Mouse (Mus musculus): Measurements from ENCODE around the gene Maml2. TPM values are rescaled to one million over a fixed set of nuclear protein-coding genes. Genes with fewer than 3 reads are reported as not detected.
A peak's percentile ranks its signal among the peaks of the same experiment; 100 is the strongest.

The Maml2 gene
- polyA plus RNA-seq, 1 experiment from 2014 or later, result 6.5 TPM

DNA sequence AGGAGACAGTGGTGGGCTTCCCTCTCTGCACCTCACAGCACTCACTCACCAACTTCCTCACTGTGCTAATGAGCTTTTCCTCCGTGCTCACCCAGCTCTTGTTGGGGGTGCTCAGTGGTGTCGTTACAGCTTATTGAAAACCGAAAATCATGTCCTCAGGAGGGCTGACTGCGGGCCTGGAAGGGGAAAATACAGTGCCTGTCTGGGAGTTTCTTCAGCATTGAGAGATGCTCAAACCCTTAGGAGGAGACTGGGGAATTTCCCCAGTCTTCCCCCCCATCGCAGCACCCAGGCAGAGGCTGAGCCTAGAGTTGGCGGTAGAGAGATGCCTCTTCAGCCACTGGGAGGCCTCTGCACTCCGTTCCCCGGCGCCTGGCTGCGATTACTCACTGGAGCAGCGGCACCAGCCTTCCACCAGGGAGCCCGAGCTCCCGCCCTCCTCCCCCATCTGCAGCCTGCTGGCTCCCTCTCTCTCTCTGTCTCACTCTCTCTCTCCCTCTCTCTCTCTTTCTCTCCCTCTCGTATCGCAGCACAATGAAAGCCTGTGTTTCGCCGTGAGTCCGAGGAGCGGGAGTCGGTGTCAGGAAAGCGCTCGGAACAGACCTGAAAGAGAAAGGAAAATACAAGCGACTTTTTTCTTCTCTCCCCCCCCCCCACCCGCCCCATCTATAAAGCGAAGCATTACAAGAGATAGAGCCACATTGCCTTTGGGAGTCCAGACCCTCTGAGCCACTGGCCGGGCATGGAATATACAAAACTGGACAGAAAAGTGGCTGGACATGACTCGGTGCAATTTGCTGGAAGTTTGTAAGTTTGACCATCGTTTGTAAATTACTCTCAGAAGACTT, 1.3 kb upstream of the Maml2 start:
- WGBS, result under 1% methylated on average over 28 of the region's 28 CpGs
- H3K27ac ChIP-seq (ENCODE audit: low read depth), result peak overlapping the region; percentile 54
- peak; percentile 89 for ATAC-seq (replicated peaks; ENCODE audit: low FRiP score, low TSS enrichment, low read depth)

DNA sequence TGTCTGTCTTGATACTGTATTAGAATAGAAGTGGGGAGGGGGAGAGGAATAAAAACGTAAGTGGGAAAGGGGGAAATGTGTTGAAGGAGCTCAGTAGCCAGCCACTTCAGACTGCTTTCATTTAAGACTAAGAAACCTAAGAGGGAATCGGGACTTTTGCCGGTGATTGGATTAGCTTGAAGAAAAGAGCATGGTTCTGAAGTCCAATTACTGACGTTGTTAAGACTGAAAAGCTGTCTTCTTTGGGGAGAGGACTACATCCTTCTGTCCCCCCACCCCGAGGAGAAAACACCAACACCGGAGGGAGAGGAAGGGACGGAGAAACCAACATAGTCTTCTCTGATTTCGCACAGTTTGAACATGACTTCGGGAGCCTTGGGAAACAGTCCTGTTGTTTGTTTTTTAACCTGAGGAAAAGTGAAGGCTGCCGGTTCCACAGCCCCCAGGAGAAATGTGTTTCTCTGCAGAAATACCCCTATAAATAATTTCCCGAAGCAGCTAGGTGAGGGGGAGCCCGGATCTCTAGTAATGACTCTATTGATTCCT, 562 bp upstream of the Maml2 start:
- ATAC-seq (replicated peaks; ENCODE audit: low FRiP score, low TSS enrichment, low read depth), result no peak; the same call in 1 of the 2 replicates
- H3K9me3 ChIP-seq (ENCODE audit: control insufficient read depth, low read length), result no peaks in the 10 kb centered on the region
- no peaks in the 10 kb centered on the region for H3K27me3 ChIP-seq (replicated peaks; ENCODE audit: control insufficient read depth, insufficient read depth, low read length)
- H3K36me3 ChIP-seq (ENCODE audit: control insufficient read depth, insufficient read depth, low read length), result no peaks in the 10 kb centered on the region
- H3K27ac ChIP-seq (ENCODE audit: low read depth), result peak overlapping the region; percentile 54
- 0% methylated on average over 12 of the region's 12 CpGs for WGBS
- peaks cover 16% of the 10 kb centered on the region for H3K4me1 ChIP-seq (replicated peaks; ENCODE audit: control insufficient read depth, insufficient read depth, low read length)
- peak overlapping the region; percentile 46 for H3K4me3 ChIP-seq (ENCODE audit: low read depth, low read length)
- peak overlapping the region; percentile 98 for H3K4me2 ChIP-seq (ENCODE audit: low read length)
- DNase-seq (ENCODE audit: low spot score), result peak; percentile 68
- peak overlapping the region; percentile 53 for H3K9ac ChIP-seq (ENCODE audit: low read length)

More for the DNA sequence above, 1.3 kb upstream of the Maml2 start:
- Histone ChIP-seq H3K27me3 (replicated peaks; ENCODE audit: control insufficient read depth, insufficient read depth, low read length) (no peaks in the 10 kb centered on the region), H3K4me1 (replicated peaks; ENCODE audit: control insufficient read depth, insufficient read depth, low read length) (peaks cover 9% of the 10 kb centered on the region), H3K36me3 (ENCODE audit: control insufficient read depth, insufficient read depth, low read length) (no peaks in the 10 kb centered on the region), H3K9ac (ENCODE audit: low read length) (peak overlapping the region; percentile 53), H3K4me3 (ENCODE audit: low read depth, low read length) (peak overlapping the region; percentile 46), H3K9me3 (ENCODE audit: control insufficient read depth, low read length) (no peaks in the 10 kb centered on the region), H3K4me2 (ENCODE audit: low read length) (peak overlapping the region; percentile 98)
- DNase-seq (ENCODE audit: low spot score), result peak; percentile 90

DNA sequence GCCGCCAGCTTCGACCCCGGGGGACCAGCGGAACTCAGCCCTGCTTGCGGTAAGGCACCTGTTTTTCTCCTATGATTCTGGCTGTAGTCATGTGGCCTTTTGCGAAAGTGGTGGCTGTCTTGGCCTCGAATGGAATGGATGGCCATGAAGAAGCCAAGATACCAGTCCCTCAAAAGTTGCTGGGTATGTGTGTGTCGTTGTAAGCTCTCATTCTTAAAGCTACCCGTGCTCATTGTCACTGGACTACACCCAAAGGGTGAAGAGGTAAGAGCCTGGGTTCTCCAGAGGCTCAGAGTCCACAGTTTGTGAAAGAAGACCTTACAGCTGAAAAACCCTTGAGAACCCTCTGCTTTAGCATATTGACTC, 739 bp downstream of the Maml2 start:
- H3K9me3 ChIP-seq (ENCODE audit: control insufficient read depth, low read length), result no peaks in the 10 kb centered on the region
- peak overlapping the region; percentile 53 for H3K9ac ChIP-seq (ENCODE audit: low read length)
- DNase-seq (ENCODE audit: low spot score) (no peak), ATAC-seq (replicated peaks; ENCODE audit: low FRiP score, low TSS enrichment, low read depth) (no peak)
- peaks cover 20% of the 10 kb centered on the region for H3K4me1 ChIP-seq (replicated peaks; ENCODE audit: control insufficient read depth, insufficient read depth, low read length)
- H3K27me3 ChIP-seq (replicated peaks; ENCODE audit: control insufficient read depth, insufficient read depth, low read length), result no peaks in the 10 kb centered on the region
- H3K27ac ChIP-seq (ENCODE audit: low read depth), result no peak overlapping the region
- no peaks in the 10 kb centered on the region for H3K36me3 ChIP-seq (ENCODE audit: control insufficient read depth, insufficient read depth, low read length)
- H3K4me3 ChIP-seq (ENCODE audit: low read depth, low read length), result peak overlapping the region; percentile 46
- peak overlapping the region; percentile 98 for H3K4me2 ChIP-seq (ENCODE audit: low read length)
- WGBS, result 32% methylated on average over 9 of the region's 9 CpGs

DNA sequence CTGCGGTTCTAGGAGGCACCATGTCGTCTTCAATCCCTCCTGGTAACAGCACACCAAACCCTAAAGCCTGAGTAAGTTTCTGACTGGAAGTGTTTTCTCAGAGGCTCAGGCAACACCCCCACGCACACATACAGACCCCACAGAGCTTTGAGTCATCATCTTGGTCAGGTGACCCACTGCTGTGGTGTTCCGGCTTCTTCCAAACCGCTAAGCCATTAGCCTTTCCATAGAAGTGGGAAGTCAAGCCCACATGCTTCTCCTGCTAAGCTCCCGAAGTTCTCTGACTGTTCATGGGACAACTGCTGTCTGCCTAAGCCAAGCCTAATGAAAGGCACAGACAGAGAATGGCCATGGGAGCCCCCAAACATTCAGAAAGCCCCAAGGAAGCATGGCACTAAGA, 1.4 kb downstream of the Maml2 start:
- no peaks in the 10 kb centered on the region for H3K36me3 ChIP-seq (ENCODE audit: control insufficient read depth, insufficient read depth, low read length)
- ATAC-seq (replicated peaks; ENCODE audit: low FRiP score, low TSS enrichment, low read depth) (no peak), DNase-seq (ENCODE audit: low spot score) (peak; percentile 54)
- no peak overlapping the region for H3K27ac ChIP-seq (ENCODE audit: low read depth)
- H3K4me3 ChIP-seq (ENCODE audit: low read depth, low read length), result no peak overlapping the region
- H3K27me3 ChIP-seq (replicated peaks; ENCODE audit: control insufficient read depth, insufficient read depth, low read length), result no peaks in the 10 kb centered on the region
- peak overlapping the region; percentile 98 for H3K4me2 ChIP-seq (ENCODE audit: low read length)
- H3K9me3 ChIP-seq (ENCODE audit: control insufficient read depth, low read length), result no peaks in the 10 kb centered on the region
- H3K4me1 ChIP-seq (replicated peaks; ENCODE audit: control insufficient read depth, insufficient read depth, low read length), result peaks cover 24% of the 10 kb centered on the region
- H3K9ac ChIP-seq (ENCODE audit: low read length), result no peak overlapping the region
- 88% methylated on average over 6 of the region's 6 CpGs for WGBS

DNA sequence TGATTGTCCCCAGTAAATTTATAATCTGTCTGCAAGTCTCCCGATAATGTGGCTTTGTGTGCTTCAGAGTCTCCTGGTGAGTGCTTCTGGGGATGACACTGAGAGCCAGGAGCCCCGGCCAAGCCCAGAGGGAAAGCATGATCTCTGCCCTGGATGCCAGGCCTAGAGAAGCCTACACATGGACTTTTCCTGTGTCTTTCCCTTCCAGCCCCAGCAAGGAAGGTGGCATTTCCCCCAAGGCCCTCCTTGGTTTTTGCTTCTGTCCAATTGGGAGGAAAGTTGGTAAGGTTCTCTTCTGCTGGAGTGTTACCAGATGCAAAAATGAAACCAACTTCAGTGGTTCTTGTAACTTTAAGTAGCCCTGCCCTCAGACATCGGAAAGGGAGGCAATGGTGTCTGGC, 2.3 kb downstream of the Maml2 start:
- Histone ChIP-seq H3K27me3 (replicated peaks; ENCODE audit: control insufficient read depth, insufficient read depth, low read length) (no peaks in the 10 kb centered on the region), H3K36me3 (ENCODE audit: control insufficient read depth, insufficient read depth, low read length) (no peaks in the 10 kb centered on the region), H3K4me3 (ENCODE audit: low read depth, low read length) (no peak overlapping the region), H3K9me3 (ENCODE audit: control insufficient read depth, low read length) (no peaks in the 10 kb centered on the region), H3K9ac (ENCODE audit: low read length) (no peak overlapping the region), H3K4me2 (ENCODE audit: low read length) (peak overlapping the region; percentile 98), H3K4me1 (replicated peaks; ENCODE audit: control insufficient read depth, insufficient read depth, low read length) (peaks cover 29% of the 10 kb centered on the region), H3K27ac (ENCODE audit: low read depth) (no peak overlapping the region)
- DNase-seq (ENCODE audit: low spot score) (no peak), ATAC-seq (replicated peaks; ENCODE audit: low FRiP score, low TSS enrichment, low read depth) (no peak)
- WGBS, result 62% methylated on average over 3 of the region's 3 CpGs

DNA sequence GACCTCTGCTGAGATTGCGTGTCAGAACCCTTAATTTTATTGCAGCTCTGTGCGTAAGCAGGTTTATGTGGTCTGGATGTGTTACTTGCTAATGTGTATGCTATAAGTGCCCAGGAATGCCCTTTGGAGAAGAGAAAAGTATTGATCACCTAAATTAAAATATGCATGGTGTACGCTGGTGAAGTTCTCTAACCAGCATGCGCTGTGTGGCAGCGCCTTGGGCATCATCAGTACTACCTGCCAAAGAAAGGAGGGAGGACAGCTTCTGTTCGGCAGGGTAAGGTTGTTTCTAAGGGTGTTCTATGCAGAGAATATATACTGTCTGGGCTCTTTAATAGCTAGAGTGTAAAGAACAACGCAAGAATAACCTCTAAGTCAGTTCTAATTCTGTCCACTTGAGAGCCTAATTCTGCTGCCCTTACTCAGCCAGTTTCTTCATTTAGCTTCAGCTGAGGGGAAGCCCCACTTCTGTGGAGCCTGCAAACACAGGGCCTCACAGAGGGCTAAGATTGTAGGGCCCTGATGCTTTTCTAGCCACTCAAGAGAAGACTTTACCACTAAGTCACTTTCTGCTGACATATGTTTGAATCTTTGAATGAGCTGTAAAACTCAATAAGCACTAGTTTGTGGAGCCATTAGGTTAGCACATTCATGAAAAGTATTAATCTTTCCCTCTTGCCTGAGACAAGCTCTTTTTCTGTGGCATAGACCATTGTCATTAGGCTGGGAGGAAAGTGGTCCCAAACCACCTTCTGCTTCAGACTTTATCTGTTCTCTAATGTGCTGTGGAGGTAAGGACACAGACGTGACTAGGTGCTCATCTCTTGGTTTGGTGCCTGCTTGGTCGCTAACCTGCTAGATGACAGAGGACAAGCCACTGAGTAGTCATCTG, 3.4 kb downstream of the Maml2 start:
- no peak overlapping the region for H3K27ac ChIP-seq (ENCODE audit: low read depth)
- peaks cover 29% of the 10 kb centered on the region for H3K4me1 ChIP-seq (replicated peaks; ENCODE audit: control insufficient read depth, insufficient read depth, low read length)
- no peaks in the 10 kb centered on the region for H3K9me3 ChIP-seq (ENCODE audit: control insufficient read depth, low read length)
- no peaks in the 10 kb centered on the region for H3K27me3 ChIP-seq (replicated peaks; ENCODE audit: control insufficient read depth, insufficient read depth, low read length)
- no peaks in the 10 kb centered on the region for H3K36me3 ChIP-seq (ENCODE audit: control insufficient read depth, insufficient read depth, low read length)
- WGBS, result 68% methylated on average over 9 of the region's 9 CpGs
- no peak for DNase-seq (ENCODE audit: low spot score)
- no peak overlapping the region for H3K4me3 ChIP-seq (ENCODE audit: low read depth, low read length)
- H3K4me2 ChIP-seq (ENCODE audit: low read length), result peak overlapping the region; percentile 21; the same call in 1 of the 2 replicates
- H3K9ac ChIP-seq (ENCODE audit: low read length), result no peak overlapping the region
- no peak for ATAC-seq (replicated peaks; ENCODE audit: low FRiP score, low TSS enrichment, low read depth)

DNA sequence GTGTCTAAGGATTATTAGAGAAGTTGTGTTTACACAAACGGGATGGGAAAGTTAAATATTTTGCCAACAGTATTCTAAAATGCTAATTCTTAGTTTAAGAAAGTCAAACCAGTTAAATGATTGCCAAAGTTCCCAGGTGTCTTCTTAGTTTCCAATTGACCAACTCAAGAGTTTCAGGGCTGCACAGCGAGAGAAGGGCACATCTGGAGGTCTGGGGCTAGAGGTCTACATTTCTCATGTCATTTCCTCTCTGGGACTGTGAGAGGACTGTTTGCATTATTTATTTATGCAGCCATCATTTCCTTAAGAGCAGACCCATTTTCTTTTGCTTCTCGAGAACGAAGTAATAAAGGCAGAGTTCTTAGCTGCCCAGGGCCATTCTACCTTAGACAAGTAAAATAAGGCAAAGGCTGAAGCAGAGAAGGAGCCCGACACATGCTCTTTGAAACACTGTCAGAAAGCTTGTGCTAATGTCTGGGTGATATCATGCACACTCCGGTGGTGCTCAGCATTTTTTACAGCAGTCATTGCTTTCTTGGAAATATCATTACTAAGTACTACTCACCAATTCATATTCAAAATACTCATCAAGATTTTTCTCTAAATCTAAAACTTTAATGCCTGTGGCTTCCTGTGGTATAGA, 4.5 kb downstream of the Maml2 start:
- Histone ChIP-seq H3K27me3 (replicated peaks; ENCODE audit: control insufficient read depth, insufficient read depth, low read length) (no peaks in the 10 kb centered on the region), H3K27ac (ENCODE audit: low read depth) (no peak overlapping the region), H3K9me3 (ENCODE audit: control insufficient read depth, low read length) (no peaks in the 10 kb centered on the region), H3K4me1 (replicated peaks; ENCODE audit: control insufficient read depth, insufficient read depth, low read length) (peaks cover 34% of the 10 kb centered on the region), H3K9ac (ENCODE audit: low read length) (no peak overlapping the region), H3K4me3 (ENCODE audit: low read depth, low read length) (no peak overlapping the region), H3K4me2 (ENCODE audit: low read length) (peak overlapping the region; percentile 21; the same call in 1 of the 2 replicates), H3K36me3 (ENCODE audit: control insufficient read depth, insufficient read depth, low read length) (no peaks in the 10 kb centered on the region)
- DNase-seq (ENCODE audit: low spot score), result no peak
- 22% methylated on average over 6 of the region's 6 CpGs for WGBS
- ATAC-seq (replicated peaks; ENCODE audit: low FRiP score, low TSS enrichment, low read depth), result no peak

DNA sequence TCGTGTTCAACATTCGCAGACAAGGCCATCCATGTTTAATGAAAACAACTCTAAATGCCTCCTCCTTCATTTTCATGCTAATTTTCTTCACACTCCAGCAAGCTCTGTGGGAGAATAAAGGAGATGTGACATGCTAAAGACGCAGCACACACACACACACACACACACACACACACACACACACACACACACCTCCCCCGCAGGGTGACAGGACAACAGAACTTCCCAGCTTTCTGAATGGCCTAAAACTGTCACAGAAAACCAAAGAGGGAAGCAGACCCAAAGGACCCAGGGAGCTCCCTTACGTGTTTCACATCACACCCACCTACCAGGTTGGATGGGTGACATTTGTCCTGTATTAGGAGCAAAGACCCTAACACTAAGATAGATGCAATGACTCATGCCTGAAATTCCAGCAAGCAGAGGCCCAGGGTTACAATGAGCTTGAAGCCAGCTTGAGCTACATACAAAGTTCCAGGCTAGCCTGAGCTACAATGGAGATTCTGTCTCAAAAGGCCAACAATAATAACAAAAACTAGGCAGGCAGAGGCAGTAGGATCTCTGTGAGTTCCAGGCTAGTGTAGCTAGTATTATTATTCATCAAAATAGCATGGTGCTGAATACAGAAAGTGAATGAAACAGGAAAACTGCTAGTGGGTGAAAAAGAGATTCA, 5.5 kb downstream of the Maml2 start:
- ATAC-seq (replicated peaks; ENCODE audit: low FRiP score, low TSS enrichment, low read depth), result no peak

More for the DNA sequence above, 5.5 kb downstream of the Maml2 start:
- no peak overlapping the region for H3K4me2 ChIP-seq (ENCODE audit: low read length)
- no peak overlapping the region for H3K9ac ChIP-seq (ENCODE audit: low read length)
- no peaks in the 10 kb centered on the region for H3K27me3 ChIP-seq (replicated peaks; ENCODE audit: control insufficient read depth, insufficient read depth, low read length)
- peaks cover 29% of the 10 kb centered on the region for H3K4me1 ChIP-seq (replicated peaks; ENCODE audit: control insufficient read depth, insufficient read depth, low read length)
- no peaks in the 10 kb centered on the region for H3K36me3 ChIP-seq (ENCODE audit: control insufficient read depth, insufficient read depth, low read length)
- no peak overlapping the region for H3K4me3 ChIP-seq (ENCODE audit: low read depth, low read length)
- no peak overlapping the region for H3K27ac ChIP-seq (ENCODE audit: low read depth)
- 76% methylated on average over 5 of the region's 5 CpGs for WGBS
- no peaks in the 10 kb centered on the region for H3K9me3 ChIP-seq (ENCODE audit: control insufficient read depth, low read length)
- no peak for DNase-seq (ENCODE audit: low spot score)

All from intestine, embryonic 14.5 days (tissue).